Mouse (Mus musculus) neural tube, embryonic 11.5 days (tissue): Measurements from ENCODE around the gene Il4ra. TPM values are rescaled to one million over a fixed set of nuclear protein-coding genes. Genes with fewer than 3 reads are reported as not detected.

Source experiments
- ATAC-seq: fragments of 200-750 bp; cut with Nextera tagmentation; 2 replicates; pipeline ENCODE4 v1.8.0; 2017; ENCODE audit warnings: moderate number of reproducible peaks, mild to moderate bottlenecking, moderate TSS enrichment, moderate library complexity; ENCODE audit not compliant: insufficient read depth, low FRiP score, low TSS enrichment
- DNase-seq: peaks from one replicate; pipeline ENCODE4 v3.0.0-alpha.2; 2015; ENCODE audit warnings: low spot score
- H3K27ac ChIP-seq: fragments of 300-500 bp; sonication (generic); 2 replicates; pipeline ENCODE4 v1.5.1; 2014; ENCODE audit warnings: low read depth, mild to moderate bottlenecking, low read length
- H3K27me3 ChIP-seq: fragments of 300-500 bp; sonication (generic); 2 replicates; pipeline ENCODE4 v1.6.1; 2014; ENCODE audit warnings: mild to moderate bottlenecking, low read length, mixed read lengths; ENCODE audit not compliant: control insufficient read depth, insufficient read depth
- H3K36me3 ChIP-seq: fragments of 300-500 bp; sonication (generic); 2 replicates; pipeline ENCODE4 v1.6.1; 2014; ENCODE audit warnings: mild to moderate bottlenecking, low read length, moderate library complexity, mixed read lengths; ENCODE audit not compliant: control insufficient read depth, insufficient read depth
- H3K4me1 ChIP-seq: fragments of 300-500 bp; sonication (generic); 2 replicates; pipeline ENCODE4 v1.6.1; 2014; ENCODE audit warnings: low read length, mixed read lengths; ENCODE audit not compliant: control insufficient read depth, insufficient read depth
- H3K4me2 ChIP-seq: fragments of 300-500 bp; sonication (generic); 2 replicates; pipeline ENCODE4 v1.6.1; 2014; ENCODE audit warnings: low read depth, mild to moderate bottlenecking, moderate library complexity
- H3K4me3 ChIP-seq: fragments of 300-500 bp; sonication (generic); 2 replicates; pipeline ENCODE4 v1.5.1; 2014; ENCODE audit warnings: low read depth, low read length
- H3K9ac ChIP-seq: fragments of 300-500 bp; sonication (generic); 2 replicates; pipeline ENCODE4 v1.6.1; 2014; ENCODE audit warnings: mild to moderate bottlenecking, low read length
- H3K9me3 ChIP-seq: fragments of 300-500 bp; sonication (generic); 2 replicates; pipeline ENCODE4 v1.6.1; 2016; ENCODE audit warnings: low read length; ENCODE audit not compliant: control insufficient read depth
- WGBS: fragments of 180-500 bp; shearing (Covaris S2); extraction: QIAGEN DNeasy Blood & Tissue Kit; methylation state at CpG from one replicate; pipeline ENCODE4 v1.1.7; 2014; 5-methylcytosine and 5-hydroxymethylcytosine counted together
- polyA plus RNA-seq: library from polyadenylated mRNA; unstranded; fragments of >200 nt; fragmentation: Nextera tagmentation; extraction: Ambion mirVana; gene quantifications from 2 replicates; pipeline ENCODE4 v1.2.1, GENCODE M21; 2014

Il4ra gene
- polyA plus RNA-seq, 1 experiment from 2014 or later = 4.5 TPM

DNA sequence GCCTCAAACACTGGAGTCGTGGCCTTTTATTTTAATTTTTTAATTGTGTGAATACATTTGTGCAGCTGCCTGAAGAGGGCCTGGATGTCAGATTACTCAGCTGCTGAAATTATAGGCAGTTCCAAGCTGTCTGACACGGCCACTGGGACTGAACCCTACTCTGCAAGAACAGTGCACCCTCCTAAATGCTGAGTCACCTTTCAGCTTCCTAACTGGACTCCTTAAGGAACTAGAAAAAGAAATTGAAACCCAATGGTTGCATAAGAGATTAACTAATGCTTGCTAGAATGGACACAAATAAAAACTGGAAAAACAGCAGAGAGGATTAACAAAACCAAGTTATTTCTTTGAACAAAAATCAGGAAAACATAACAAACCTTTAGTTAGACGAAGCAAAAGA lies 44.5 kb downstream of the Il4ra start:
- Histone ChIP-seq H3K4me3 (no peak overlapping the region), H3K4me1 (no peaks in the 10 kb centered on the region), H3K9me3 (no peaks in the 10 kb centered on the region), H3K36me3 (no peaks in the 10 kb centered on the region), H3K9ac (no peak overlapping the region), H3K4me2 (no peak overlapping the region), H3K27me3 (no peaks in the 10 kb centered on the region), H3K27ac (no peak overlapping the region)
- no peak for ATAC-seq
- DNase-seq = no peak
- WGBS = 77% methylated on average over 3 of the region's 3 CpGs

DNA sequence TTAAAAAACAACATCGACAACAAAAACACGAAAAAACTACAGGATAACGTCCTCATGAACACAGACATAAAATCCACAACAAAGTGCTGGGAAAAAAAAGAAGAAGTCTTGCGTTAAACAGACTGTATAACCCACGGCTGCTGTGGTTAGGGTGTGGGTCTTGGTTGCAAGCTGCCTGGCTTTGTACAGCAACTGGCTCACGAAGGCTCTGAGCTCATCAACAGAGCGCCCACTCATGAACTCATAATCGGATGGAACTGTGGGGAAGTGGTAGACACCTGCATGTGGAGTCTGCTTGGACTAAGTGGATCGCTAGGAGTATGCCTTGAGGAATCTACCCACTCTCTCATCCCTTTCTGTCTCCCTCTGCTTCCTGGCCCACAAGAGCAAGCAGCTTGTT lies 45.2 kb downstream of the Il4ra start:
- Histone ChIP-seq H3K36me3 (no peaks in the 10 kb centered on the region), H3K4me1 (no peaks in the 10 kb centered on the region), H3K9me3 (no peaks in the 10 kb centered on the region), H3K4me2 (no peak overlapping the region), H3K9ac (no peak overlapping the region), H3K27ac (no peak overlapping the region), H3K27me3 (no peaks in the 10 kb centered on the region), H3K4me3 (no peak overlapping the region)
- WGBS = 91% methylated on average over 9 of the region's 9 CpGs
- DNase-seq (no peak), ATAC-seq (no peak)

DNA sequence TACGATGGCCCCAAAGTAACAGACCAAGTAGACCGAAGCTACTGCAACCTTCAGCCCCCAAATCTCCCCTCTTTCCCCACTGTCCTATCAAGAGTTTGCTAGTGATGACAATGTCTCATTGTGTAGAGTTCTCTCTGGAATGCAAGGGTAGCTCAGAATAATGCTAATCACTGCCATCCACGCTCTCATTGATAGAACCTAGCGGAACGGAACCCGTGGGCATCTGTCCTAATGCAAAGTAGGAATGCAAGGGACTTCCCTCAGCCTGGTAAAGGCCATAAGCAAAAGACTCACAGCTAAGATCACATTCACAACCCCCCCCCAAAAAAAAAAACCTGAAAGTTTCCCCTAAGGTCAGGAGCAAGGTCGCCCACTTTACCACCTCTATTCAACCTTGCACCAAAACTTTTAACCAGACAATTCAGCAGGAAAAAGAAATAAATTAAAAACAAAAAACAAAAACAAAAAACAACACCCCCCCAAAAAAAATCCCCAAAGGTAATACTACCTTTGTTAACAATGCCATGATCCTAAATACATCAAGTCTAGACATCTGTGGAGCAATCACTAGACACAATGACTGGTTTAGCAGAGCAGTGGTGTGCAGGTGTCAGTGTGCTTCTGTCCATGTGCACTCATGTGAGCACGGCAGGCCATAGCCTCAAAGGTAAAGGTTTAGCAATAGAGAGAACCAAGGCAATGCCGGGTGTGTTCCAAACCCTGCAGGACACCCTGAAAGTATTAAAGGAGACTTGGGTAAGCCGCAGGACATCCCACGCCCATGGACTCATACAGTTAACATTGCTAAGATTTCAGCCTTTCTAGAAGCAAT lies 45.8 kb downstream of the Il4ra start:
- ATAC-seq = no peak
- Histone ChIP-seq H3K36me3 (no peaks in the 10 kb centered on the region), H3K9me3 (no peaks in the 10 kb centered on the region), H3K4me1 (no peaks in the 10 kb centered on the region), H3K27ac (no peak overlapping the region), H3K9ac (no peak overlapping the region), H3K27me3 (no peaks in the 10 kb centered on the region), H3K4me3 (no peak overlapping the region), H3K4me2 (no peak overlapping the region)
- 88% methylated on average over 11 of the region's 11 CpGs for WGBS
- DNase-seq = no peak

GRCm38 (mm10) chr7:125599373-125599973 lies 47.6 kb downstream of the Il4ra start:
- Histone ChIP-seq H3K9ac (no peak overlapping the region), H3K36me3 (no peaks in the 10 kb centered on the region), H3K4me1 (no peaks in the 10 kb centered on the region), H3K27ac (no peak overlapping the region), H3K4me3 (no peak overlapping the region), H3K9me3 (no peaks in the 10 kb centered on the region), H3K27me3 (no peaks in the 10 kb centered on the region), H3K4me2 (no peak overlapping the region)
- no peak for DNase-seq
- 85% methylated on average over 4 of the region's 4 CpGs for WGBS
- ATAC-seq = no peak

DNA sequence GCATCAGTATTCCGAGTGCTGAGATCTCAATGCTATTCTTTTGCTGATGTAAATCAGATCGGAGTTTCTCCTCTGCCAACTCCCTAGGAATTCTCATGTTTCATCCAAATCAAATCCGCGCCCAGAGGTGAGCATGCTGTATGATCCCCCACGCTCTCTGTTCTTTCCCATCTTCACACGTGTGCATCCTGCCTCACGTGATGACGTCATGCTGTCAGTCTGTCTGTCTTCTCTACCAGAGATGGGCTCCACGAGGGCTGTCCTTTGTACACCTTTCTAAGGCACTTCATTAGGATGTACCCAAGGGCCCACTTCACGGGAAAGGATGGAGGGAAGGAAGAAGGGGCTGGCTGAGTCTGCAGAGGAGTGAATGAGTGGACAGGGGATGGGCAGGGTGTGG lies 48.2 kb downstream of the Il4ra start:
- DNase-seq (no peak), ATAC-seq (no peak)
- Histone ChIP-seq H3K4me1 (no peaks in the 10 kb centered on the region), H3K27me3 (no peaks in the 10 kb centered on the region), H3K4me2 (no peak overlapping the region), H3K27ac (no peak overlapping the region), H3K9me3 (no peaks in the 10 kb centered on the region), H3K36me3 (no peaks in the 10 kb centered on the region), H3K9ac (no peak overlapping the region), H3K4me3 (no peak overlapping the region)
- WGBS = 81% methylated on average over 10 of the region's 10 CpGs

GRCm38 (mm10) chr7:125600612-125601279 lies 48.8 kb downstream of the Il4ra start:
- Histone ChIP-seq H3K4me3 (no peak overlapping the region), H3K9me3 (no peaks in the 10 kb centered on the region), H3K36me3 (no peaks in the 10 kb centered on the region), H3K4me2 (no peak overlapping the region), H3K27me3 (no peaks in the 10 kb centered on the region), H3K27ac (no peak overlapping the region), H3K9ac (no peak overlapping the region), H3K4me1 (no peaks in the 10 kb centered on the region)
- ATAC-seq (no peak), DNase-seq (no peak)
- 58% methylated on average over 6 of the region's 6 CpGs for WGBS

- H3K27ac ChIP-seq = no peak overlapping the region
- H3K9me3 ChIP-seq = no peaks in the 10 kb centered on the region
- no peaks in the 10 kb centered on the region for H3K27me3 ChIP-seq
- no peak for DNase-seq
- no peak overlapping the region for H3K9ac ChIP-seq
- H3K36me3 ChIP-seq = no peaks in the 10 kb centered on the region
- H3K4me1 ChIP-seq = no peaks in the 10 kb centered on the region
- no peak overlapping the region for H3K4me3 ChIP-seq
- 92% methylated on average over 6 of the region's 6 CpGs for WGBS
- no peak for ATAC-seq
- H3K4me2 ChIP-seq = no peak overlapping the region
Observed at GRCm38 (mm10) chr7:125601280-125601670, 49.4 kb downstream of the Il4ra start.

DNA sequence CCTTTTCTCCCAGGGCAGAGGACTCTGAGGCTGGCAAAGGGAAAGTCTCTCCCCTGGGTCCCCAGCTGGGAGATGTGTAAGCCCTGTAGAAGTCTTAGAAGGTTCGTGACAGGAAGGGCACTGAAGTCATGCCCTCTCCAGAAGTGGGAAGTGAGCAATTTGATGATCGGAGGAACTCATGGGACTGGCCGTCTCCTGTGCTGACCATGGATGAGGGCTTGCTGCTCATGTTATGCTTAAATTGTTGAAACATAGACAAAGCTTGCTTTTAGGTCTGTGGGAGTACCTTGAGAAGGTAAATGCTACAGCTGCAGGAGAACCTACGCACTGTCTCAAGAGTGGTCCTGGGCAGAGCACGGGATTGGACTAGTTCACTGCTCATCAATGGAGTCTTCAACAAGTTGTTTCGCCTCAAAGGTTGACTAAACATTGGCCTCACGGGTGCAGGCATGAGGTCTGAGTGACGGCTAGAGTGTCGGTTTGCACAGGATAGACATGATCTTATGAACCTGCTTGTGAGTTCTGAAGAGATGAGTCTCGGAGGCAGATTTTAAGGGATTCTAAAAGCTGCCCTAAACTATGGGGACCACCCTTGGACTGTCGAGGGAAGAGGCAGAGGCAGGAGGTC lies 50.0 kb downstream of the Il4ra start:
- no peaks in the 10 kb centered on the region for H3K9me3 ChIP-seq
- H3K9ac ChIP-seq = no peak overlapping the region
- H3K4me3 ChIP-seq = no peak overlapping the region
- no peaks in the 10 kb centered on the region for H3K27me3 ChIP-seq
- no peaks in the 10 kb centered on the region for H3K36me3 ChIP-seq
- no peaks in the 10 kb centered on the region for H3K4me1 ChIP-seq
- H3K4me2 ChIP-seq = no peak overlapping the region
- WGBS = 85% methylated on average over 11 of the region's 11 CpGs
- DNase-seq (no peak), ATAC-seq (no peak)
- H3K27ac ChIP-seq = no peak overlapping the region
